Mouse (Mus musculus) erythroblast, embryonic 14.5 days (primary cell): Measurements from ENCODE around the gene Thap2.

Experiments used
- GATA1 ChIP-seq: IDR thresholded peaks from 2 replicates; pipeline ENCODE4 v1.6.1; 2012; ENCODE audit warnings: low read length, inconsistent platforms, mixed read lengths
- TAL1 ChIP-seq: IDR thresholded peaks from 3 replicates; pipeline ENCODE4 v1.6.1; 2012; ENCODE audit warnings: low read length, inconsistent platforms, mixed read lengths

DNA sequence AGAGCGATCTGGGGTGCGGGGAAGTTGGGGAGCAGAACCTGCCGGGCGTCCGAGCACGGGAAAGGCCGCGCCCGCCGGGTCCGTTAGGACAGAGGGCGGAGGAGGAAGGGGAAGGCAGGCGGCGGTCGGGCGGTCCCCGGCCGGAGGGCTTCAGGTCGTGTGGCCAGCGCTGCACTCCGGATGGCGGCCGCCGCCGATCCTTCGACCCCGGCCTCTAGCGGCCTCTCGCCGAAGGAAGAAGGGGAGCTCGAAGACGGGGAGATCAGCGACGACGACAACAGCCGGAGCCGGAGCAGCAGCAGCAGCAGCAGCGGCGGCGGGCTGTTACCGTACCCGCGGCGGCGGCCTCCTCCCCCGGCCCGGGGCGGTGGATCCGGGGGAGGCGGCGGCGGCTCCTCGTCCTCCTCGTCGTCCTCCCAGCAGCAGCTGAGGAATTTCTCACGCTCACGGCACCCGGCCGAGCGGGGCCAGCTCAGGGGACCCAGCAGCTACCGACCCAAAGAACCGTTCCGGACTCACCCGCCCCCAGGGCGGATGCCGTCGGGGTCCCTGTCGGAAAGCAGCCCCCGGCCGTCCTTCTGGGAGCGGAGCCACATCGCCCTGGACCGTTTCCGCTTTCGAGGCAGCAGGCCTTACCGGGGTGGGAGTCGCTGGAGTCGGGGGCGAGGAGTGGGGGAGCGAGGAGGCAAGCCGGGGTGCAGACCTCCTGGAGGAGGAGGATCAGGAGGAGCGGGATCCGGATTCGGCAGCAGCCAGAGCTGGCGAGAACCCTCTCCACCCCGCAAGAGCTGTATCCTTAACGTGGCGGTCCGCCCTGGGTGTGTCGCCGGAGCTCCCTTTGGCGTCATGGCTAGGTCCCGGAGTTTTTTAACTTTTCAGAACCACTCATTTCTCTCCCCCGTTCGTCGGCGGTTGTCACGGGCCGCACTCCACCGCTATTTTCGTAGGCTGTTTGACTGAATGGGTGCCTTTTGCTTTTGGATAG is 1.1 kb upstream of the Thap2 start:
- no peak for TF ChIP-seq GATA1
- TF ChIP-seq TAL1: no peak
